Mouse (Mus musculus) heart, postnatal 36 days (tissue): ENCODE measurements at regions not wholly inside any gene's neighbourhood (a gene's known extent, or its start where the extent isn't known, plus 50 kb on each side); places are given as distances from the start of the nearest gene placed in this dataset.

ENCODE experiments used
- DNase-seq, 2 experiments: peaks; one replicate each; pipeline ENCODE4 v3.0.0; 2021 to 2022
- intact Hi-C: fragments of 180-260 bp; cut with DNase I; formaldehyde crosslinking; loops from one replicate; pipeline ENCODE4 v1.15.1; 2025

DNA sequence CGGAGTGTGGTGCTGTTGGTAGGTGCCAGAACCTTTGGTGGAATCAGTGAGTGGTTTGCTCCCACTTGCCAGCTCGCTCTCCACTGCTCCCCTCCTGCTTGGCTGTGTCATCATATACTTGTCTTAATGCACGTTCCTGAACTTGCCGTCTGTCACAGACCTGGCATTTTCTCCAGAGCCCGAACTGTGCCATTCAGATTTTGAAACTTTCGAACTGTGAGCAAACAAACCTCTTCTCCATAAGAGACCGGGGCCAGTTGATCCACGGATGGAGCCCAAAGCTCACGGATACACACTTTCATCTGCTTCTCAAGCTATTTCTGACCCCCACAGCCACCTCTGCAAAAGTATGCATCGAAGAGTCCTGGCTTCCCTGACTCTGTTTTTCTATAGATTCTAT lies 141.0 kb upstream of the Rreb1 start:
- intact Hi-C loops: no loop called here
- DNase-seq: no peak

GRCm38 (mm10) chr13:37638071-37638511 lies 140.1 kb upstream of the Rreb1 start:
- DNase-seq: no peak
- intact Hi-C loops: no loop called here

GRCm38 (mm10) chr13:37642410-37643093 lies 135.6 kb upstream of the Rreb1 start:
- intact Hi-C loops: no loop called here
- DNase-seq: no peak

DNA sequence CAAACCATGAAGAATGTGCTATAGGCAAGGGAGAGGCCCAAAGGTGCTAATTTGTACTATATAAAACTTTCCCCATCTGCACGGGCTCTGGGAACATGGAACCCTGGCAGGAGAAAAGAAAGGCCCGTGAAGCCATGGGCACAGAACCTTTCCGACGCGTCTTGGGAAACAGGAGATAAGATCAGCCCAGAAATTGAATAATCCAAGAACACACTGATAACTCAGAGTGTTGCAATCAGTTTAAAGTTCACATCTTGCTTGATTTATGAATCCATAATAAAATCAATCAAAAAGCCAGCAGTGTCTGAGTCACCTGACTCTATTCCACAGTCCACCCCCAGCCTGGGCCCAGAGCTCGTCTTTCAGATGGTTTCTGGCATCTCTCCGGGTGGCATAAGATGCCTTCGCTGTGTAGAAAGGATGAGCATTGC lies 133.4 kb upstream of the Rreb1 start:
- intact Hi-C loops: no loop called here

GRCm38 (mm10) chr13:37649467-37650080 lies 128.6 kb upstream of the Rreb1 start:
- intact Hi-C loops: no loop called here
- no peak for DNase-seq

More for the DNA sequence above, 133.4 kb upstream of the Rreb1 start:
- no peak for DNase-seq

DNA sequence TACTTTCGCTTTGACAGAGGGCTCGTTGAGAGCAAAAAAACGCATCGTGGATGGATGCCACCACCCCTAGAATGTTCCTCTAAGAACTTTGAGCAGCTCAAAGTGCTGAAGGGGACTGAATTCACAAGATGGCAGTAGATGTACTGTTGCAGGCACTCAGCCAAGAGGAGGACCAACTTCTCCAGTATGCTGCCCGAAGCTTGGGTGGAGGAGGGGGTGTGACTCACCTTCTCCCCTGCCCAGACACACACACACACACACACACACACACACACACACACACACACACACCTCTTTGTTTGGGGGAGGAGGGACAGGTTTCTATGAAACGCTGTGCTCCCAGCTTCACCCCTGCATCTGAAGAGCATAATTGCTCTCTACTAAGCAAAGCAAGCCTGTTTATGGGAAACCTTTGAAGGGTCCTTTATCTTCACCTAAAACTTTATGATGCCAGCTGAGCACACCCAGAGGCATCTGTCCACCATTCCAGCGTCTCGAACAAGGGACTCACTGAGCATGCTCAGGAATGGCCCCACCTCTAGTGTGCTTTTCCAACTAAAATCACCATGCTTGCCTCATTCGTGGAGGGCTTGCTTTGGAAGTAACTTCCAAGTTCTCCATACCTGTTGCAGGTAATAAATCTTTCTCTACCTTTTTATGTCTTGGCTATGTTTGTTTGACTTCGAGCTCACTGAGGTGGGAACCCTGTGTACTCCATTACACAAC lies 126.8 kb upstream of the Rreb1 start:
- intact Hi-C loops: no loop called here

DNA sequence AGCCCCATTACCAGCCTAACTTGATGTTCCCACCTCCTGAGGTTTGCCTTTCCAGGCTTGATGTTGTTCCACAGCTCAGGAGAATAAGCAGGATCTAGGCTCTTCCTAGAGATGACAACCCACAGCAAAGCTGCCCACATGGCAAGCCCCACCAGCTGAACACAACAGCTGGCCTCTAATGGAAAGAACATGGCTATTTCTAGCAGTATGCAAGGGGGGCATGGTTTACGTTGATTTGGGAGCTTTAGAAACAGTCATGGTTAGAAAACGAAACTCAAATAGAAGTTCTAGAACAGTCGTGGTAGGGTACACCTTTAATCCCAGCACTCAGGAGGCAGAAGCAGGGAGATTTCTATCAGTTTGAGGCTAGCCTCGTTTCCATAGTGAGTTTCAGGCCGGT lies 123.5 kb upstream of the Rreb1 start:
- intact Hi-C loops: loop anchor here (5.0 kb wide), 1 partner anchor 108 kb away; no protein-coding TSS in a partner anchor
- DNase-seq: no peak

More for the DNA sequence above, 126.8 kb upstream of the Rreb1 start:
- no peak for DNase-seq

- DNase-seq: peak; percentile 70 to 73
- intact Hi-C loops: loop anchor here (5.0 kb wide), 1 partner anchor 105 kb away; no protein-coding TSS in a partner anchor
Measured at GRCm38 (mm10) chr13:37657248-37657647, 121.0 kb upstream of the Rreb1 start.

DNA sequence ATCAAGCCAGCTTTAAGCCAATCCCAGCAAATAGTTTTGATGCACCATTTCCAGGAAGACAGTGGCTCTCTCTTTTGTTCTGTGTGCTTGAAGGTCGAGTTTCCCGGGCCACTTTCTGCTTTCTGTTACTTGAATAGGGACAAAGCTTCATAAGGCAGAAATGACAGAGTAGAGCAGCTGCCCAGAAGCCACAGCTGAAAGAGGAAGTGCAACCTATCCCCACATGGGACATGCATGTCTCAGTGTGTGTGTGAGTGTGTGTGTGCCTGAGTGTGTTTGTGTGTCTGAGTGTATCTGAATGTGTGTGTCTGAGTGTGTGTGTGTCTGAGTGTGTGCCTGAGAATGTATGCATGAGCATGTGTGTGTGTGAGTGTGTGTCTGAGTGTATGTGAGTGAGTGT lies 120.2 kb upstream of the Rreb1 start:
- DNase-seq: peak; percentile 22 to 30
- intact Hi-C loops: loop anchor here (5.0 kb wide), 1 partner anchor 104 kb away; no protein-coding TSS in a partner anchor

DNA sequence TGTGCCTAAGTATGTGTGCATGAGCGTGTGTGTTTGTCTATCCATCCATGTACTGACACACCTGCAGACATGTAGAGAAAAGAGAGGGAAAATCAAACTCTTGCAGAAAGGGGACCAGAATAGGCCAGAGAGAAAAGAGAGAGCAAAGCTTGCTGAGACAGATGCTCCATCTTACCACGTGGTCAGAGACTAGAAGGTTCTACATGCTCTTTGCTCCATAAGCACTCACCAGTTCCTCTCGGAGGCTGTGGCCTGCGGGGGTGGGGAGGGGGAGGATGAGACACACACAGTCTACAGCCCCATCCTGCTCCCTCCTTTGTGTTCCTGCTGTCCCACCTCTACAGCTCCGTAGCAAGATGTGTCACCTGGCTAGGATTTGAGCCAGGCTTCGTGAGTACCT lies 119.7 kb upstream of the Rreb1 start:
- DNase-seq: no peak
- intact Hi-C loops: loop anchor here (5.0 kb wide), 1 partner anchor 104 kb away; no protein-coding TSS in a partner anchor

GRCm38 (mm10) chr13:37660083-37660482 lies 118.1 kb upstream of the Rreb1 start:
- DNase-seq: no peak
- intact Hi-C loops: no loop called here

DNA sequence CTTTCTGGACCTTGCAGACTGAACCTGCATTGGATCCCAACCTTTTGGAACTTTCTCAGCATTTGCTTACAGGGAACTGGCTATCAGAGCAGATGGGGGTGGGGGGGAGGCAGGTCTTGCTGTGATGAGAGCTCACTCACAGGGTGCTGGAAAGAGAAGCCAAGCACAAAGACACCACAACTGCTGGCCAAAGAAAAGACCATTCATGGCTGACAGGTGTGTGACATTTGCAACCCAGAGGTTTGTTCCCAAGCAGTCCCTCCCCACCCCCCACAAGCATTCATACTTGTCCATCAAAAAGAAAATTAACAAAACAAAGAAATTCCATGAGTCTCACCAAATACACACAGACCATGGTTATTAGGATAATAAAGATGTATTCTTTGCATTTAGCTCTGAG lies 117.5 kb upstream of the Rreb1 start:
- DNase-seq: no peak
- intact Hi-C loops: no loop called here

- intact Hi-C loops: no loop called here
- DNase-seq: no peak
Measured at GRCm38 (mm10) chr13:37664116-37664515, 114.1 kb upstream of the Rreb1 start.

DNA sequence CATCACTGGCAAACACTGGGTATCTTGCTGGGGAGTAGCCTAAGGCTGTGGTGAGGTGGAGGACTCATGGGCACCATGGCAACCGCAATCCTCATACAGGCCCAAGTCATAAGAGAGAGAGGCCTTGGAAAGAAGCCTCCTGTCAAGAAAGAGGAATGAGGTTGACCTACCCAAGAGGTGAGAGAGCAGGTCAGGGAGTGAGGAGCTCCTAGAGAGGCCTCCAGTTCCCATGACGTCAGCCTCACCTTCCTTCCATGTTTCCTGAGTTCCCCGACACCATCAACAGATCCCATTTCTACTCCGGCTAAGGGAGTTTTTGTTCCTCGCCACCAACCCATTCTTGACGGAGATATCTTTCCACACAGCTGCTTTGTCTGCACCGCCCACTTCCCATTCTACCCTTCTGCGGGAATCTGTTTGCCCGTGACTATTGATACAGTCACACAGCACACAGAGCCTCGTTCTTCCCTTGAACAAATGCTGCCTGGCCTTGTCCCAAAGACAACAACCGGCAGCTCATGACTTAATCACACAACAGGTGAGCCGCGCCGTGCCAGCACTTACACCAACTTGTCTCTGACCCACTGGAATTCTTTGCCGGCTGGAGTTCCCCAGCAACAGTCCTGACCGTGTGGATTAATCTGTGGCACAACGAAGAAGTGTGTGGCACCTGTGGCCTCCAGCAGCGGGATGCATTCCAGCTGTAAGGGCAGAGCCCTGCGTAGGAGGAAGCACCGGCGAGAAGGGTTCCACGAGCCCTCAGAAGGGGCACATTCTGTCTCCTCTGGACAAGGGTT lies 111.8 kb upstream of the Rreb1 start:
- DNase-seq: no peak
- intact Hi-C loops: no loop called here

- intact Hi-C loops: no loop called here
- DNase-seq: peak in 1 of 2 experiments; percentile 15
Measured at GRCm38 (mm10) chr13:37667386-37667785, 110.8 kb upstream of the Rreb1 start.

- DNase-seq: no peak
- intact Hi-C loops: no loop called here
Measured at GRCm38 (mm10) chr13:37667871-37668270, 110.3 kb upstream of the Rreb1 start.

GRCm38 (mm10) chr13:37671109-37671508 lies 107.1 kb upstream of the Rreb1 start:
- intact Hi-C loops: no loop called here
- DNase-seq: no peak

DNA sequence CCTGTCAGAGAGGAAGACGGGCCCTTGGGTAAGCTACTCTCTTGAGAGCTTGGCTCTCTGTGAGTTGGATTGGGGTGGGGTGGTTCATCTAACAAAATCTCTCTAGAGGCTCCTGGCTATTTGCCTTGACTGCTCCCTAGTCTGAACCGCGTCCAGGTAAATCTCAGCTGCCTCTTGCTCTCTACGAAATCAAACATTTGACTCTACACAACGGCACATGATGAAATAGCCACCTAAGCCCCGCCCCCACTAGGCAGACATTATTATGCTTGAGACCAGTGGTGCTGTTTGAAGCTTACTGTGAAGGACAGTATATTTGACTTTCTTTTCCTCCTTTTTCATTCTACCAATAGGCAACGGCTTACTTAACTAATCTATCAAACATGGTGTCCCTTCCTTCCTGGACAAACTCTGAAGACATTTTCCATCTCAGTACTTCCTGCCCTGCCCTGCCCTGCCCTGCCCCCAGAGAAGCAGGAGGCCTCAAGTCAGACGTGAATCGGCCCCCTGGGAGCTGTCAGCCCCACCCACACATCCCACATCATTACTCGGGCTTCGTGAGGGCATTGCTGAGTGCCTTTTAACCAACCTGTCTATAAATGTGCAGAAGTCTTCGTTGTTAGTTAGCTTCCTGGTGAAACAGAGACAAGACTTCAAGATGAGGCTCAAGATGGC lies 103.4 kb upstream of the Rreb1 start:
- intact Hi-C loops: no loop called here
- DNase-seq: no peak

DNA sequence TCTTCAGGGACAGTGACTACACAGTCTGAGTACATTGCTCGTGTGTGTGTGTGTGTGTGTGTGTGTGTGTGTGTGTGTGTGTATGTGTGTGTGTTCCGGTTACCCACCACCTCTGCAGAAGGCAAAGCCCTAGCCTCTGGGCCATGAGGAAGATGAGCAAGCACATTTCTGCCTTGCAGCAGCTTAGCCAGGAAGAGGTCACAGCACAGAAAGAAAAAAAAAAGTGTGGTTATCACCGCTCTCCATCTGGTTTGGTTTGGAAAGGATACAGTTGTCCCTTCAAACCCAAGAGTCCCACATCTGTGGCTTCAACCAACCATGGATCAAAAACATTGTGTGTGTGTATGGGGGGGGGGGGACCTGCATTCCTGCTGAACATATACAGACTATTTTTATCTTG lies 102.5 kb upstream of the Rreb1 start:
- intact Hi-C loops: no loop called here
- DNase-seq: no peak

- intact Hi-C loops: no loop called here
- DNase-seq: no peak
Measured at GRCm38 (mm10) chr13:37676912-37677311, 101.3 kb upstream of the Rreb1 start.
